Mouse (Mus musculus): ENCODE data around the gene Cdk5rap2.

The Cdk5rap2 gene

DNA sequence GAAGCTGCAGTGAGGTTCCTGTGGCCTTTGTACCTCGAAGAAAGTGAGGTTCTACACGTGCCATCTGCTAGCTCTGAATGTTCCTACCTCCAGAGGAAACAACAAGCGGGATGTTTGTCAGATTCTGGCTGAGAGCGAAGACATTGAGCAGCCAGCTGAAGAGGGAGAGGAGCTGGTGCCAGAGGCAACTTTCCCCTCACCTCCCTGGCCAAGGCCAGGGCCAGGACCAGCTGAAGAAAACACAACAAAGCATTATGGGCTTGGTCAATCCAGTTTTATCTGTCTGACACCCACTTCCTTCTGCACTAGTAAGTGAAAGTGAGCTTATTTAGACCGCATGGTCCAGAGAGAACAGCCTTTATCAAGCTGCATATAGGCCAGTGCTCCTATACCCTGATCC is 147.4 kb downstream of the Cdk5rap2 start:
- no peak for DNase-seq (ENCODE audit: low spot score in 2 of 2)

DNA sequence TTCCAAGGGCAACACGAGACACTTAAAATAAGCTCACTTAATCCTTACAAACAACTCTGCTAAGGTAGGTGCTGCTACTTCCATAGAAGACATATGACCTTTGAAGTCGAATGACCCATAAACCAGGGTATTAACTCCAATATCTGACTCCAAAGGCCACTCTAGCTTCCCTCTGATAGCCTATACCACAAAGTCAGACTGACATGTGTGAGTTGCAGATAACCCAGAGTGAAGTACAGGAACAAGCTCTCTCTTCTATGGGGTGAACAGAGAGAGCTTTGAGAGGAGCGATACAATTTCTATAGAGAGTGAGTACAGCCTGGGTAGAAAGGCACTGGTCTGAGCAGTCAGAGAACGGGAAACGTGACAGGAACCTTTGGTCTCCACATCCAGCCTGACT is 148.9 kb downstream of the Cdk5rap2 start:
- no peak for DNase-seq (ENCODE audit: low spot score in 2 of 2)

DNA sequence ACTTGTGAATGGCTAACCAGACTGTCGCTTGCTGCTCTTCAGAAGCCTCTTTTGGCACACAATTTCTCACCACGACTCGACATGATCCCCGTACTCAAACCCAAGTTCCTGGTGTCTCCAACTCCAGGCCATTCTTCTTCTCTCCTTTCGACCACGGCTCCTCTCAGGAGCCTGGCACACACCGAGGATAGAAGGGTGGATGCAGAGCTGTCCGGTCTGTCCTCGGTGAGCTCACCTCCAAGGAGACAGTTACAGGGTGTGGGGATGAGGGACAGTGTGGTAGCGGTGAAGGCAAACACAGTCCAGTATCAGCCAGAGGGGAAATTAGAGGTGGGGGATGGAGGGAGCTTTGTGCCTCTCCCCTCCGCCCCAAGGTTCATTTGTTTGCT is 149.8 kb downstream of the Cdk5rap2 start:
- no peak for DNase-seq (ENCODE audit: low spot score in 2 of 2)

DNA sequence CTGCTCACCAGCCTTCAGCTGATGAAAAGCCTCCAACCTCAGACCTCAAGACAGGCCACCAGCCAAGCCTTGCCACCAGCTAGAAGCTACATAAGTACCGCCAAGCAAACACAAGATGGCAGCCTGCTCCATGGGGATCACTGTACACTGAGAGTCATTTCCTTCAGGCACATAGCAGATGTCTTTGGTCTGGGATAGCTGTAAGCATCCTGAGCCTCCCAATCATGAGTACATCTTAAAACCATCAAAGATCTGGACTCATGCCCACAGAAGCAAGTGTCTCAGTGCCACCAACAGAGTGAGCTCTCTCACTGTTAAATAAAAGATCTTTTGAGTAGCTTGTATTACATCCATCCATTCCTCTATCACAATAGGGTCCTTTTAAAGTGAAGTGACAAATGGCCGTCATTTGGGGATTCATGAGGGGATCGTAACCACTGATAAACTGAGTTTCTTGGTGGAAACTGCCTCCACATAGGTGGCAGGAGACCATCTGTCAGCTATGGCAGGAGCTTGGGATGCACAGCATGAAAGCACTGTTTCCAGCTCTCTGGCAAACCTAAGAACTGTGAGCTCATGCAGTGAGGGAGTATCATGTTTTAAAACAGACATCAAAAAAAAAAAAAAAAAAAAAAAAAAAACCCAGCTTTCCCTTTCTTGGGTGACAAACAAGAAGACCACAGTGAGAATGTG is 150.4 kb downstream of the Cdk5rap2 start:
- peak in 1 of 2 experiments; percentile 39 for DNase-seq (ENCODE audit: low spot score in 2 of 2)

DNA sequence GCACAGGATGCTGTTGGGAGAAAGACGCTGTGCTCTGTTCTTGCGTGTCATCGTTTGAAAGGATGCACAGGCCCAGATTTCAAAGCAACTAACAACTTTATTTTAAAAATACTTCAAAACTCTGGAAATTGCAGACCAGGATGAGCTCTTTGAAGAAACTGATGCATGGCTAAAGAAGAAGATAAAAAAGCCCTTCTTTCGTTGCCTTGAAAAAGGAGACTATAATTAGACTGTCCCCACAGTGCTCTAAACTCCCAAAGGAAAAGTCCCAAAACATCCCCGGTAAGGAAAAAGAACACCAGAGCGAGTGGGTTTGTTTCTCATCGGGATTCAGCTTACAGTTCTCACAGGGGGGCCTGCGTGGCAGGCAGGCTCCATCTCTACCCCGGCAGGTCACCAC is 151.4 kb downstream of the Cdk5rap2 start:
- DNase-seq (ENCODE audit: low spot score in 2 of 2): no peak

DNA sequence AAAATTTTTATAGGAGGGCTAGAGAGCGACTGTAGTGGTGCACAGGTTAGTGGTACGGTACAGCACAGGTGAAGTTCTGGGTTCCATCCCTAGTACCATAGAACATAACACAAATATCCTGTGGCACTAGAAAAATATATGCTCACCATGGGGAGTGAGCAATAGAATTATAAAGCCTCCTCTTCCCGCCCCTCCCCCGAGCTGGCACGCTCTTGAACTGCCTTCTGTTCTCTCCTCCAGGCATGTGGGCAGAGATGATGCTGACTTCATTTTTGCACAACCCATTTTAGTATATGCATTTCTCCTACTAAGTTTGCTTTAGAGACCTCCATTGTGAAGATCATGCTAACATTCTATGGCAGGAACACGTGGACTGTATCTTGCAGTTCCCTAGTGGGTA is 152.0 kb downstream of the Cdk5rap2 start:
- peak in 1 of 2 experiments; percentile 44 for DNase-seq (ENCODE audit: low spot score in 2 of 2)

DNA sequence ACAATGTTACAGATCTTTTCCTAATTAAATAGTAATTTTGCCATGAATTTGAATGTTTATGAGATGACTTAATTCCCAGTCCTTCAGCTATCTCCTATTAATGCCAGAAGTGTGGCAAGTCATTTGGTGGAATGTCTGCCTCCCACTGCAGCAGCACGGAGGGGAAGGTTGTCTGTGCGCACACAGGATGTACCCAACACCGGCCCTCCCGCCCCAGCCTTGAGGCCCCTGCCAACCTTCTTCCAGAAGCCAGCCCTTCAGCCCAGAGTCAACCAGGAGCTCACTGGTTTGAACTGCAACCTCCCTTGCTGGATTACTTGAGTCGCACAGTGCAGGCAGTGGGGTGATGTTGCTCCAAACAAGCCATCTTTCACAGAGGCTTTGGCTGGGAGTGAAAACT is 158.5 kb downstream of the Cdk5rap2 start:
- DNase-seq (ENCODE audit: low spot score in 2 of 2): no peak

DNA sequence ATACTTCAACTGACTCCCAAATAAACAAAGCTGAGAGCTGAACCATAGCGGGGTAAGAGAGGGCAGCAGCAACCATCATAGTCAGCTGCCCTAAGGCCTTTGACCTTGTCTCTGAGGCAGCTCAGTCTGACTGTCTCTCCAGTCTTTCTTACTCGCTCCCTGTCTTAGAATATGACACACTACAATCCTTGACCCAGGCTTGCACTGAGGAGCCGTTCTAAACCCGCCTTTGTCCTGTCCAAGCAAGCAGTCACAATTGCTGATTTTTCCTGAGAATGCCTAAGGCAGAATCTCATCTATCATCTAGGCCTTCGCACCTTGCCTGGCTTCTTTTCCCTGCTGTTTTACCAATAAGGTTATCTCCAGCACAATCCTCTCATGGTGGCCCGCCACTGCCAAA is 164.5 kb downstream of the Cdk5rap2 start:
- DNase-seq (ENCODE audit: low spot score in 2 of 2): no peak

DNA sequence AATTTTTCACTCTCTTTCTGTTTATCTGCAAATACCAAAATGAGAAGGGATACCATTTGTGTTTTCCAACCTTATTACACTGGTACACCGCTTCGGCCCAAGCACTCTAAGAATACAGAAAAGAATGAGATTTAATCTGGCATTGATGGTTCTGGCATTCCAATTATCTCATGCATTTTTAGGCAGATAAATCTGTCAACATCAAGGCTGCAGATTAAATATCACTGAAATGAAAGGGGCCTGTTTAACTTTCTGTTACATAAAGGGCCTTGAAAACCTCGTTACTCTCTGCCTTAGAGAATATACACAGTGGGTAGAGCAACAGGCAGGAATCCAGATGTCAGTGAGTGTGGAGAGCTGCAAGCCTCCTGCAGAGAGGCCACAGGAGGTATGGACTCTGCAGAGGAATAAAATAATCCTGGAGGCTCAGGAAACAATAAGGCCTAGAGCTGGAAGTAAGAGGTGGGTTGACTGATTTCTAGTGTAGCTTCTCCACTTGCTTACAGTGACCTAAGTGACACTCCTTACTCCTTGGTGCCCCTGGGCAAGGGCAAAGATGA is 166.6 kb downstream of the Cdk5rap2 start:
- no peak for DNase-seq (ENCODE audit: low spot score in 2 of 2)

DNA sequence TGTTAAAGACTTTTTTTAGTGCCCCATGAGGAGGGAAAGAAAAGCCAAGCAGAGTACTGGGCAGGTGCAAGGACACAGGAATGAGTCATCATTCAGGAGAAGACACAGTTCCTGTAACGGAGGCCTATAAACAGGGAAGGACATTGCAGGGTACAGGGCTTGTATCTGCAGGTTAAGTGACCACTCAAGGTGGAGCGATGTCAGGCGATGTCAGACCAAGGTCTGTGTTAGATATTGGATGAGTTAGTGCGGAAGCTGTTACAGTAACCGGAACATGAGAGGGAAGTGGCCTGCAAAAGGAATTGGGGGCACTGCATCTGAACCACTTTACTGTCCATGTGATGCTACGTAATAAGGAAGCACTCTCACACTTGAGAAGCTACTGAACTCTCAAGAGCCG is 170.5 kb downstream of the Cdk5rap2 start:
- DNase-seq (ENCODE audit: low spot score in 2 of 2): no peak

DNA sequence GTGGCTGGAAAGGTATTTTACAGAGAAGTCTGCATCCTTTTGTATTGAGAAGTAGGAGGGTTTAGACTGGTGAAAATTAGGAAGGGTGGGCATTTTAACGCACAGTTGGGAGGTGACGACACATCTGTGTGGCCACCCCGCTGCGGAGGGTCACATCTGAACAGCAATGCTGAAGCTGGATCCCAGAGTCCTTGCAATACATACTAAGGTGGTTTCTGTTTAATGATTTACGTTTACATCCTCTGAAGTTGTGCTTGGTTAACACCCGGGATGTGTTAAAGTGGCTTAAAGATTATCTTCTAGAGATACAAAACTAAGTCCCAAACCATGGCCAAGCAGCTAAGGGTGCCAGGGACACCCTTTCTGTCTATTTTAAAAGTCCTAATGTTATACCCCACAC is 171.4 kb downstream of the Cdk5rap2 start:
- no peak for DNase-seq (ENCODE audit: low spot score in 2 of 2)

DNA sequence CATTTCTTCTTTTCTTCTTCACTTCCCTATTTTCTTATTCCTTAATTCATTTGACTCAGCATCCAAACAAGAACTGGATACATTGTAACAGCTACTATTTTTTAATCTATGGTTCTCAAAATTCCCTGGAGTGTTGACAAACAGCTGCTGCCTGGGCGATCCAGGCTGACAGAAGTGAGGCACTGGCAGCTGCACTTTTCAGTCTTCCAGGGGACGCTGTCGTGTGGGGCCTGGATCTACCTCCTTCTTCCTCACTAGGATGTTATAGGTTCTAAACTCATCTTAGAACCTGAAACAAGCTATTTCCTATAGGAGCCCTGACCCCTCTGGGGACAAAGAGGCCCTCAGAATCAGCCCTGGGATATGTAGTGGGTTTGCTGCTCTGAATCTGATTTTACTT is 177.9 kb downstream of the Cdk5rap2 start:
- no peak for DNase-seq (ENCODE audit: low spot score in 2 of 2)

DNA sequence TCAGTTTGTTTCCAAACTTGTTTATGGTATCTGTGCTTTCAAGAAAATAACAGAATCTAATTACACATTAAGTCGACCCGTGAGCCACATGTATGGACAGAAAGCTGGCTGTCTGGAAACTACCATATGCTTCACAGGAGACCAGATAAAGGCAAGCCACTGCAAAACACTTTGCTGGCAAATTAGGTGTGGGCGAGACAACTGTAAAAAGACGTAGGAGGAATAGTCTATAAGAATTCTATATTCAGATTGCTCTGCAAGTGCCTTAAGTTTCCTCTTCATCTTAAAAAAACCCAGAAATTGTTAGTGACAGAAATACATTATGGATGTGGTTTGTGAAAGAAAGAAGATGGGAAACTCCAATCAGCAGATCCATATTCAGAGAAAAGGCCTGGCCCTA is 180.4 kb downstream of the Cdk5rap2 start:
- DNase-seq (ENCODE audit: low spot score in 2 of 2): no peak

DNA sequence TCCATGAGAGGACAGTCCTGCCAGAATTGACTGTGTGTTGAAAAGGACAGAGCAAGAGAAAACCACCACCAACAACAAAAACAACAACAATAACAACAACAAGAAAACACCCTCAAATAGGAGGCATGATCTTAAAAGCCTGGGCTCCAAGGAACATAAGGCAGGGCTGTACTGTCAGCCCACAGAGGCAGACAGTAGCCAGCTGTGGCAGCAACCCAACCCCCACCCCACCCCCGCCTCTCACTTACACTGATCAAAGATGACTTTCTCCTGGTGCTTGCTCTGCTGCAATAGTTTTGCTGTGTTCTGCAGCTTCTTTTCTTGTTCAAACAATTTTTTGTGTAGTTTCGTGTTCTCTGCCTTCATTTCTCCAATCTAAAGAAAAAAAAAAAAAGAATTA is 181.9 kb downstream of the Cdk5rap2 start:
- no peak for DNase-seq (ENCODE audit: low spot score in 2 of 2)

DNA sequence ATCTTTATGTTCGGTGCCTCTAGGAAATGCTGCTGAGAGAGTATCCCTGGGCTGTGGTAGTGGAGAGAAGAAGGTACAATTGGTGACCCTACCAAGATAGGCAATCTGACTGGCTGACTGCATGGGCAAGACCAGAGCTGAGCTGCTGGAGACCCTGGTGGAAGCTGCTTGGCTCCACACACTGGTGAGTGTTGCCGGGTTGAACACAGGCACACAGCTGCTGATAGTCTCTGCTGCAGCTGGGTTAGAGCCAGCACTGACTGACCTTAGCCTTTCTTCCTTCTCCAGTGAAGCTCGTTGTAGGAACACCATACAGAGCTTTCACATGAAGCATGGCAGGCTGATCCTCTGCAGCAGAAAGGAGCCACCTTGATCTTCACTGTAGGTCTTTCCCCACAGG is 182.6 kb downstream of the Cdk5rap2 start:
- DNase-seq (ENCODE audit: low spot score in 2 of 2): no peak

DNA sequence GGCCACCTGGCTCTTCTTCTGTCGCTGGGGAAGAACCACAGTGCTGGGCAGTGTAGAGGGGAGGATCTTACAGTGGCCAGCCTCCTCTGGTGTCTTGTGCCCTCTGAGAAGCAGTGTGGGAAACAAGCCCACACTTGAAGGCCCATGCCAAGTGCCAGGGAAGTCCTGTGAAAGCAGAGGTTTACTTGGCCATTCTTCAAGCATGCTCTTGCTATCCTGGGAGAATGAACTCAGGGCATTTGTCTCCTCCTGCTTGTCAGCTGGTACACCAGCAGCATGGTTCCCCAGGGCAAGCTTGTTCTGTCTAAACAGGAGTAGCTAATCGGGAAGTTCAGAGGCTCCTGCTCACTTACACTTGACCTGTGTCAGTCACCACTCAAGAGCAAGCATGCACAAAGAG is 185.7 kb downstream of the Cdk5rap2 start:
- DNase-seq (ENCODE audit: low spot score in 2 of 2): no peak

DNA sequence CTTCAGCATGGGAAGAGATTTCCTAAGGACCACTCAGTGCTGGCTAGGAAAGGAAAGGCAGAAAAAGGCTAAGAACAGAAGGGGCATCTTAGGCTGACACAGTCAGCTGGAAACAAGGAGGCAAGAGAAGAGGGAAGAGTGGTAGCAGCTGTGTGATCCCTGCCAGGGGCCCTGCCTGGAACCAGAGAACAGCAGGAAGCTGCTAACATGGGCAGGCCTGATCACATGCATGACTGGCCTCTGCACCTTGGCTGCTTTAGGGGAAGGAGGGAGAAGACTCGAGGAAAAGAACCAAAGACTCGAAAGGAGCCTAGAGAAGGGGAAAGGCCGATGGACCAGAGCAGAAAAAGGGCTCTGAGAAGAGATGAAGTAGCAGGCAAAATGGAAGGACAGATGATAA is 188.4 kb downstream of the Cdk5rap2 start:
- DNase-seq (ENCODE audit: low spot score in 2 of 2): no peak

DNA sequence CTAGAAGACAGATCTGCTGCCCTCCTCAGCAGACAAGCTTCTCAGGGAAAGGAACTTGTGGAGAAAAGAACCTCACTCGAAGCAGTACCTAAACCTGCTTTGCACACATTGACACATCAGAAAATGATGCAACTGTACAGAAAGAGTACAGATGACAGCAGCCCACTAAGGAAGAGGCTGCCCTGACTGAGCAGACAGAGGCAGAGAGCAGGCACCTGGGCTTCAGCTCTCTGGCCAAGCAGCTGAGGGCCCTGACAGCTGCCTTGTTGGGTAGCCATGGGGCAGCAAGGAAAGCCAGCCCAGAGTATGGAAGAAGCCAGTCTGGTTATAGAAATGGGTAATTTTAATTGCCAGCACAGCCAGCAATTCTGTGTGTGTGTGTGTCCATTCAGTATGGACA is 188.9 kb downstream of the Cdk5rap2 start:
- no peak for DNase-seq (ENCODE audit: low spot score in 2 of 2)

DNA sequence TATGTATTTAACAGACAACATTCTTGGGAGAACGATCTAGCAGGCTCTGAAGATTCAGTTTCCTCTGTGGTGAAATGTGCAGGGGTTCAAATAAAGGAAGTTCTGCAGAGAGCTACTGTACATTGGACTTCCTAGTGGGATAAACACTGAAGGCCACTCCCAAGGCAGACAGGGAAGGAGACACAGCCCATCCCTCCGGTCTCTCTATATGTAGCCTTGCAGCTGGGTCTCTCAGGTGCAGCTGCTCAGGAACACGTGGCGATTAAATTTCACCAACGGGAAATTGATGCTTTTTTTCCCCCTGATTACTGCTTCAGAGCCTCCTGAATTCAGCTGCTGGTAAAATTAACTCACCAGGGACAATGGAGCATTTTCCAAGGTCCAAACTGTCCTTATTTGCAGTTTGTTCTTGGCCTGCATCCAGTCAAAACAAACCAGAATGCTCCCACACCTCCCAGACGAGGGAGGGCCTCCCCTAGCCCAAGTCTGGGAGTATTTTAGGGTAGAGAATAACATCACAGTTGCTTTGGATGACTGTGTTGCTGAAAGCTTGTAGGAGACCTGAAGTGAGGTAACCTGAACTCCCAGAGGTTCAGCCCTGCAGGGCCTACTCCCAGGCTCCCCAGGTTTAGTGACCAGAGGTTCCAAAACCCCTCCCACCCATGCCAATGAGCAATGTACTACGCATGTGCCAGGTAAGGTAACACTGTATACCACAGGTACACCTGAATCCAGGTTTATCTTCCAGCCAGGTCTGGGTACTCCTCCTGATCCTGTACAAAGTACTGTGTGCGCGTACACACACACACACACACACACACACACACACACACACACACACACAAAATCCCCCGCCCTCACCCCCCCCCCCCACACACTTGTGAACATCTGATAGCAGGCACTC is 189.7 kb downstream of the Cdk5rap2 start:
- DNase-seq (ENCODE audit: low spot score in 2 of 2): no peak

DNA sequence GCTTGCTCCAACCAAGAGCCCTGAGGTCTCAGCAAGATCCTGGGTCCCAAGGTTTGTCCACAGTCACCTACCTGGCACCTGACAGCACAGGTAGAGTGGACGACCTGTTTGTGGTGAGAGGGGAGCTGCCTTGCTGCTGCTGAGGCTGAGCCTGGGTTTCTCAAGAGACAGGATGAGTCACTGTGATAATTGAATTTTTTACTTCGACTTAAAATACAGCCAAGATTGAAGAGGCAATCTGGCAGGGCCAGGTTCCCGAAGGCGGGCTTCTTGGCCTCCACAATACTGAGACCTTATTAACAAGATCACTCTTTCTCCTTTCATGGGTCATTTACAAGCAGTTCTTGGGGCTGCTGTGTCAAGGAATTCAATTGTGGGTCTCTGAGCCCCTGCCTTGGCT is 190.5 kb downstream of the Cdk5rap2 start:
- DNase-seq (ENCODE audit: low spot score in 2 of 2): no peak

DNA sequence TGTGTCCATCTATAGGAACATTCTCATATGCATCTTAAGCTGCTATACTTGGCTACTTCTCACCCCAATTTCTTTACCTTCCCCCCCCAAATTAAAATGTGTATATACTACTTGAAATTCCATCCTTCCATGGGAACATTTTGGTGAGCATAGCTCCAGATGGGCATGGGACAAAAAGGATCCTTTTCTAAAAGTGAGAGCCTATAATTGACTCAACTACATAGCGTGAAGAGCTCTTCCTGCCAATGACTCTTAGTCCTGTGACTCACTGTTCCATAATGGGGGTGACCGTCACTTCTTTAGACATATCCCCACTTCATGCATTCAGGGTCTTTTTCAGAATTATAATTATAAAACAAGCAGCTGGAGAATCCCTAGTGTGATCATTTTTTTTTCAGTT is 224.3 kb downstream of the Cdk5rap2 start:
- no peak for DNase-seq (ENCODE audit: low spot score in 2 of 2)
